Mouse (Mus musculus): ENCODE data around the gene Scn4a. TPM values are rescaled to one million over a fixed set of nuclear protein-coding genes. Genes with fewer than 3 reads are reported as not detected.

Scn4a gene
- polyA plus RNA-seq, 1 experiment from 2014 or later: 1.5 TPM

GRCm38 (mm10) chr11:106318406-106319366 is 34.4 kb downstream of the Scn4a start:
- Histone ChIP-seq H3K27me3 (replicated peaks; ENCODE audit: control insufficient read depth, insufficient read depth, low read length) (no peaks in the 10 kb centered on the region), H3K27ac (replicated peaks; ENCODE audit: low read depth, low read length) (no peak overlapping the region; the same call in 1 of the 2 replicates), H3K4me1 (ENCODE audit: control insufficient read depth, insufficient read depth, low read length) (peaks cover 23% of the 10 kb centered on the region), H3K4me3 (ENCODE audit: low read depth, low read length) (no peak overlapping the region), H3K36me3 (ENCODE audit: control insufficient read depth, insufficient read depth, low read length) (no peaks in the 10 kb centered on the region), H3K9me3 (ENCODE audit: control insufficient read depth, low read length) (no peaks in the 10 kb centered on the region), H3K4me2 (ENCODE audit: low read depth, low read length) (no peak overlapping the region), H3K9ac (ENCODE audit: low read depth, low read length) (no peak overlapping the region)
- ATAC-seq (ENCODE audit: low read depth) (no peak), DNase-seq (ENCODE audit: low spot score) (no peak)
- 61% methylated on average over 21 of the region's 21 CpGs for WGBS

- H3K27ac ChIP-seq (replicated peaks; ENCODE audit: low read depth, low read length): no peak overlapping the region
- H3K4me1 ChIP-seq (ENCODE audit: control insufficient read depth, insufficient read depth, low read length): peaks cover 26% of the 10 kb centered on the region
- H3K27me3 ChIP-seq (replicated peaks; ENCODE audit: control insufficient read depth, insufficient read depth, low read length): no peaks in the 10 kb centered on the region
- no peaks in the 10 kb centered on the region for H3K9me3 ChIP-seq (ENCODE audit: control insufficient read depth, low read length)
- ATAC-seq (ENCODE audit: low read depth): no peak
- DNase-seq (ENCODE audit: low spot score): no peak
- H3K9ac ChIP-seq (ENCODE audit: low read depth, low read length): no peak overlapping the region
- 74% methylated on average over 7 of the region's 7 CpGs for WGBS
- H3K4me2 ChIP-seq (ENCODE audit: low read depth, low read length): no peak overlapping the region
- H3K4me3 ChIP-seq (ENCODE audit: low read depth, low read length): no peak overlapping the region
- no peaks in the 10 kb centered on the region for H3K36me3 ChIP-seq (ENCODE audit: control insufficient read depth, insufficient read depth, low read length)
These were observed 35.3 kb downstream of the Scn4a start for GRCm38 (mm10) chr11:106317801-106318200.

GRCm38 (mm10) chr11:106316416-106316815 is 36.7 kb downstream of the Scn4a start:
- Histone ChIP-seq H3K27ac (replicated peaks; ENCODE audit: low read depth, low read length) (no peak overlapping the region), H3K4me2 (ENCODE audit: low read depth, low read length) (no peak overlapping the region), H3K9ac (ENCODE audit: low read depth, low read length) (no peak overlapping the region), H3K36me3 (ENCODE audit: control insufficient read depth, insufficient read depth, low read length) (no peaks in the 10 kb centered on the region), H3K4me3 (ENCODE audit: low read depth, low read length) (no peak overlapping the region), H3K9me3 (ENCODE audit: control insufficient read depth, low read length) (no peaks in the 10 kb centered on the region), H3K27me3 (replicated peaks; ENCODE audit: control insufficient read depth, insufficient read depth, low read length) (no peaks in the 10 kb centered on the region), H3K4me1 (ENCODE audit: control insufficient read depth, insufficient read depth, low read length) (peaks cover 26% of the 10 kb centered on the region)
- DNase-seq (ENCODE audit: low spot score) (no peak), ATAC-seq (ENCODE audit: low read depth) (no peak)
- 50% methylated on average over 1 of the region's 1 CpGs for WGBS

GRCm38 (mm10) chr11:106314333-106314812 is 38.7 kb downstream of the Scn4a start, which contains the start of gene Cd79b:
Cd79b (minus strand) TSS chr11:106314762.
- H3K4me2 ChIP-seq (ENCODE audit: low read depth, low read length): no peak within 1 kb of the TSS
- ATAC-seq (ENCODE audit: low read depth) (no peak), DNase-seq (ENCODE audit: low spot score) (no peak)
- peaks cover 26% of the 10 kb centered on the region for H3K4me1 ChIP-seq (ENCODE audit: control insufficient read depth, insufficient read depth, low read length)
- WGBS: 47% methylated on average over 8 of the region's 9 CpGs
- H3K27me3 ChIP-seq (replicated peaks; ENCODE audit: control insufficient read depth, insufficient read depth, low read length): no peaks in the 10 kb centered on the region
- H3K27ac ChIP-seq (replicated peaks; ENCODE audit: low read depth, low read length): no peak within 1 kb of the TSS
- no peak within 1 kb of the TSS for H3K9ac ChIP-seq (ENCODE audit: low read depth, low read length)
- no peaks in the 10 kb centered on the region for H3K9me3 ChIP-seq (ENCODE audit: control insufficient read depth, low read length)
- no peak within 1 kb of the TSS for H3K4me3 ChIP-seq (ENCODE audit: low read depth, low read length)
- no peaks in the 10 kb centered on the region for H3K36me3 ChIP-seq (ENCODE audit: control insufficient read depth, insufficient read depth, low read length)

GRCm38 (mm10) chr11:106313533-106313932 is 39.6 kb downstream of the Scn4a start:
- no peaks in the 10 kb centered on the region for H3K27me3 ChIP-seq (replicated peaks; ENCODE audit: control insufficient read depth, insufficient read depth, low read length)
- DNase-seq (ENCODE audit: low spot score) (no peak), ATAC-seq (ENCODE audit: low read depth) (no peak)
- H3K4me3 ChIP-seq (ENCODE audit: low read depth, low read length): no peak overlapping the region
- no peak overlapping the region for H3K4me2 ChIP-seq (ENCODE audit: low read depth, low read length)
- no peaks in the 10 kb centered on the region for H3K36me3 ChIP-seq (ENCODE audit: control insufficient read depth, insufficient read depth, low read length)
- no peak overlapping the region for H3K27ac ChIP-seq (replicated peaks; ENCODE audit: low read depth, low read length)
- no peak overlapping the region for H3K9ac ChIP-seq (ENCODE audit: low read depth, low read length)
- H3K4me1 ChIP-seq (ENCODE audit: control insufficient read depth, insufficient read depth, low read length): peaks cover 22% of the 10 kb centered on the region
- no peaks in the 10 kb centered on the region for H3K9me3 ChIP-seq (ENCODE audit: control insufficient read depth, low read length)
- 49% methylated on average over 4 of the region's 5 CpGs for WGBS

GRCm38 (mm10) chr11:106310123-106310522 is 43.0 kb downstream of the Scn4a start:
- no peak overlapping the region for H3K27ac ChIP-seq (replicated peaks; ENCODE audit: low read depth, low read length)
- no peak overlapping the region for H3K4me3 ChIP-seq (ENCODE audit: low read depth, low read length)
- no peaks in the 10 kb centered on the region for H3K9me3 ChIP-seq (ENCODE audit: control insufficient read depth, low read length)
- 68% methylated on average over 5 of the region's 5 CpGs for WGBS
- ATAC-seq (ENCODE audit: low read depth): no peak
- no peak for DNase-seq (ENCODE audit: low spot score)
- H3K4me2 ChIP-seq (ENCODE audit: low read depth, low read length): no peak overlapping the region
- no peaks in the 10 kb centered on the region for H3K27me3 ChIP-seq (replicated peaks; ENCODE audit: control insufficient read depth, insufficient read depth, low read length)
- H3K36me3 ChIP-seq (ENCODE audit: control insufficient read depth, insufficient read depth, low read length): no peaks in the 10 kb centered on the region
- H3K4me1 ChIP-seq (ENCODE audit: control insufficient read depth, insufficient read depth, low read length): peaks cover 10% of the 10 kb centered on the region; the same call in 1 of the 2 replicates
- no peak overlapping the region for H3K9ac ChIP-seq (ENCODE audit: low read depth, low read length)

- Histone ChIP-seq H3K27ac (replicated peaks; ENCODE audit: low read depth, low read length) (no peak overlapping the region), H3K4me1 (ENCODE audit: control insufficient read depth, insufficient read depth, low read length) (no peaks in the 10 kb centered on the region), H3K4me2 (ENCODE audit: low read depth, low read length) (no peak overlapping the region), H3K9ac (ENCODE audit: low read depth, low read length) (no peak overlapping the region), H3K9me3 (ENCODE audit: control insufficient read depth, low read length) (no peaks in the 10 kb centered on the region), H3K36me3 (ENCODE audit: control insufficient read depth, insufficient read depth, low read length) (no peaks in the 10 kb centered on the region), H3K4me3 (ENCODE audit: low read depth, low read length) (no peak overlapping the region), H3K27me3 (replicated peaks; ENCODE audit: control insufficient read depth, insufficient read depth, low read length) (no peaks in the 10 kb centered on the region)
- DNase-seq (ENCODE audit: low spot score) (no peak), ATAC-seq (ENCODE audit: low read depth) (no peak)
- 80% methylated on average over 11 of the region's 11 CpGs for WGBS
These were observed 44.9 kb downstream of the Scn4a start for GRCm38 (mm10) chr11:106308162-106308561.

- Histone ChIP-seq H3K27ac (replicated peaks; ENCODE audit: low read depth, low read length) (no peak overlapping the region), H3K36me3 (ENCODE audit: control insufficient read depth, insufficient read depth, low read length) (no peaks in the 10 kb centered on the region), H3K4me3 (ENCODE audit: low read depth, low read length) (no peak overlapping the region), H3K9ac (ENCODE audit: low read depth, low read length) (no peak overlapping the region), H3K4me2 (ENCODE audit: low read depth, low read length) (no peak overlapping the region), H3K27me3 (replicated peaks; ENCODE audit: control insufficient read depth, insufficient read depth, low read length) (no peaks in the 10 kb centered on the region), H3K4me1 (ENCODE audit: control insufficient read depth, insufficient read depth, low read length) (no peaks in the 10 kb centered on the region), H3K9me3 (ENCODE audit: control insufficient read depth, low read length) (no peaks in the 10 kb centered on the region)
- DNase-seq (ENCODE audit: low spot score) (no peak), ATAC-seq (ENCODE audit: low read depth) (no peak)
- WGBS: 61% methylated on average over 5 of the region's 5 CpGs
These were observed 45.7 kb downstream of the Scn4a start for GRCm38 (mm10) chr11:106307432-106307831.
